Mouse (Mus musculus) erythroblast, embryonic 14.5 days (primary cell): ENCODE data around the gene Gm6525. TPM values are rescaled to one million over a fixed set of nuclear protein-coding genes. Genes with fewer than 3 reads are reported as not detected.

ENCODE experiments used
- H3K27me3 ChIP-seq: 2 replicates; pipeline ENCODE4 v1.6.1; 2012; ENCODE audit warnings: inconsistent platforms; ENCODE audit not compliant: control insufficient read depth
- H3K36me3 ChIP-seq: 2 replicates; pipeline ENCODE4 v1.6.1; 2012; ENCODE audit warnings: mild to moderate bottlenecking, inconsistent platforms; ENCODE audit not compliant: control insufficient read depth
- H3K4me1 ChIP-seq: 2 replicates; pipeline ENCODE4 v1.6.1; 2012; ENCODE audit warnings: inconsistent platforms; ENCODE audit not compliant: control insufficient read depth
- H3K4me3 ChIP-seq: replicated peaks from 2 replicates; pipeline ENCODE3; 2012; ENCODE audit warnings: moderate library complexity, mild to moderate bottlenecking, inconsistent platforms
- H3K9me3 ChIP-seq: 2 replicates; pipeline ENCODE4 v1.6.1; 2012; ENCODE audit warnings: low read length, inconsistent platforms, mixed read lengths; ENCODE audit not compliant: control insufficient read depth
- GATA1 ChIP-seq: IDR thresholded peaks from 2 replicates; pipeline ENCODE4 v1.6.1; 2012; ENCODE audit warnings: low read length, inconsistent platforms, mixed read lengths
- TAL1 ChIP-seq: IDR thresholded peaks from 3 replicates; pipeline ENCODE4 v1.6.1; 2012; ENCODE audit warnings: low read length, inconsistent platforms, mixed read lengths
- polyA plus RNA-seq: library from polyadenylated mRNA; stranded (reverse); fragments of >175 nt; gene quantifications from 2 replicates; pipeline ENCODE4 v1.2.3, GENCODE M21; 2012

The Gm6525 gene
- polyA plus RNA-seq = not detected in 2 replicates

GRCm38 (mm10) chr3:84173581-84174154 is at the start of gene Gm6525:
TSS of gene Gm6525 (plus strand) at chr3:84174104.
- Histone ChIP-seq H3K36me3 (no peaks in the 10 kb centered on the region; the same call in 1 of the 2 replicates), H3K9me3 (no peaks in the 10 kb centered on the region), H3K4me1 (peaks cover 3% of the 10 kb centered on the region), H3K4me3 (no peak within 1 kb of the TSS), H3K27me3 (no peaks in the 10 kb centered on the region)
- TF ChIP-seq TAL1 (no peak), GATA1 (no peak)

GRCm38 (mm10) chr3:84125704-84126289 is 48.1 kb upstream of the Gm6525 start:
- H3K9me3 ChIP-seq = no peaks in the 10 kb centered on the region
- no peaks in the 10 kb centered on the region for H3K27me3 ChIP-seq
- H3K36me3 ChIP-seq = no peaks in the 10 kb centered on the region
- H3K4me1 ChIP-seq = no peaks in the 10 kb centered on the region; the same call in 1 of the 2 replicates
- TF ChIP-seq TAL1 (no peak), GATA1 (no peak)
- no peak overlapping the region for H3K4me3 ChIP-seq

- TF ChIP-seq TAL1 = no peak
- TF ChIP-seq GATA1 = no peak
- no peak overlapping the region for H3K4me3 ChIP-seq
- no peaks in the 10 kb centered on the region for H3K36me3 ChIP-seq
- H3K27me3 ChIP-seq = no peaks in the 10 kb centered on the region
- H3K4me1 ChIP-seq = no peaks in the 10 kb centered on the region; the same call in 1 of the 2 replicates
- no peaks in the 10 kb centered on the region for H3K9me3 ChIP-seq
Measured at GRCm38 (mm10) chr3:84126721-84127120, 47.2 kb upstream of the Gm6525 start.

- Histone ChIP-seq H3K36me3 (no peaks in the 10 kb centered on the region), H3K4me3 (no peak overlapping the region), H3K27me3 (no peaks in the 10 kb centered on the region), H3K9me3 (no peaks in the 10 kb centered on the region), H3K4me1 (no peaks in the 10 kb centered on the region; the same call in 1 of the 2 replicates)
- TF ChIP-seq TAL1 = no peak
- TF ChIP-seq GATA1 = no peak
Measured at GRCm38 (mm10) chr3:84127431-84127830, 46.5 kb upstream of the Gm6525 start.

GRCm38 (mm10) chr3:84128871-84129870 is 44.7 kb upstream of the Gm6525 start:
- no peaks in the 10 kb centered on the region; the same call in 1 of the 2 replicates for H3K4me1 ChIP-seq
- H3K9me3 ChIP-seq = no peaks in the 10 kb centered on the region
- no peak overlapping the region for H3K4me3 ChIP-seq
- TF ChIP-seq TAL1 = no peak
- no peak for TF ChIP-seq GATA1
- no peaks in the 10 kb centered on the region for H3K36me3 ChIP-seq
- H3K27me3 ChIP-seq = no peaks in the 10 kb centered on the region

- Histone ChIP-seq H3K27me3 (no peaks in the 10 kb centered on the region), H3K36me3 (no peaks in the 10 kb centered on the region; the same call in 1 of the 2 replicates), H3K9me3 (no peaks in the 10 kb centered on the region), H3K4me3 (no peak overlapping the region), H3K4me1 (peaks cover 12% of the 10 kb centered on the region)
- TF ChIP-seq TAL1 = no peak
- no peak for TF ChIP-seq GATA1
Measured at GRCm38 (mm10) chr3:84130776-84131175, 43.1 kb upstream of the Gm6525 start.

- no peaks in the 10 kb centered on the region for H3K27me3 ChIP-seq
- no peak overlapping the region for H3K4me3 ChIP-seq
- no peaks in the 10 kb centered on the region for H3K9me3 ChIP-seq
- H3K4me1 ChIP-seq = peaks cover 17% of the 10 kb centered on the region
- TF ChIP-seq TAL1 = no peak
- H3K36me3 ChIP-seq = no peaks in the 10 kb centered on the region; the same call in 1 of the 2 replicates
Measured at GRCm38 (mm10) chr3:84131369-84131768, 42.5 kb upstream of the Gm6525 start.

GRCm38 (mm10) chr3:84135387-84135786 is 38.5 kb upstream of the Gm6525 start:
- H3K36me3 ChIP-seq = no peaks in the 10 kb centered on the region; the same call in 1 of the 2 replicates
- no peaks in the 10 kb centered on the region for H3K9me3 ChIP-seq
- peaks cover 26% of the 10 kb centered on the region for H3K4me1 ChIP-seq
- TF ChIP-seq GATA1 = no peak
- no peak for TF ChIP-seq TAL1
- no peaks in the 10 kb centered on the region for H3K27me3 ChIP-seq
- H3K4me3 ChIP-seq = peak overlapping the region; percentile 50

GRCm38 (mm10) chr3:84135933-84136332 is 38.0 kb upstream of the Gm6525 start:
- Histone ChIP-seq H3K9me3 (no peaks in the 10 kb centered on the region), H3K36me3 (no peaks in the 10 kb centered on the region; the same call in 1 of the 2 replicates), H3K27me3 (no peaks in the 10 kb centered on the region), H3K4me1 (peaks cover 26% of the 10 kb centered on the region), H3K4me3 (peak overlapping the region; percentile 50)
- TF ChIP-seq GATA1 (no peak), TAL1 (no peak)
